Mouse (Mus musculus): Measurements from ENCODE around the gene Golgb1.

GRCm38 (mm10) chr16:36903156-36903555 is 28.2 kb downstream of the Golgb1 start:
- no peak for TF ChIP-seq CTCF (IDR thresholded peaks at IDR 0.05; ENCODE audit: extremely low read depth, insufficient read depth, low read length)
- no peak for TF ChIP-seq POLR2A (IDR thresholded peaks at IDR 0.05; ENCODE audit: extremely low read depth, insufficient read depth, low read length)

All from cortical plate, adult 2 months (tissue).